Mouse (Mus musculus): ENCODE measurements at regions not wholly inside any gene's neighbourhood (a gene's known extent, or its start where the extent isn't known, plus 50 kb on each side); places are given as distances from the start of the nearest gene placed in this dataset.

DNA sequence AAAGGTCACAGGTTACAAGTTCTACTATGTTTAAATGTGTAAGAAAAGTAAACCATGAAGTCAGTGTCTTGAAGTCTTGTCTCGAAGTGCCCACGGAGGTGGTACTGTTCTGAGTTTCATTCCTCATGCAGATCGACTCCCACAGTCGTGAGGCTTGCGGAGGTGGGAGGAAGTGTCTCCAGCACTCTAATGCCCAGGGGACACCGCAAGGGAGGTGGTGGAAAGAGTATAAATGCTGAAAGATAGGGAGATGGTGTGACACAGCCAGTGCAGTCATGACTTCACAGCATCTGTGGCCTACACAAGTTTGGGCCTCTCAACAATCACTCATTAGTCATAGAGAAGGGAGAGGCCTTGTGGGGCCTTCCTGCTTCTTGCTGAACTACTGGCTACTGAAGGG lies 112.8 kb upstream of the Adra1d start:
- in situ Hi-C loops (cut with MboI, MseI) = loop anchor here (25.0 kb wide), 1 partner anchor 1438 kb away; no protein-coding TSS in a partner anchor

DNA sequence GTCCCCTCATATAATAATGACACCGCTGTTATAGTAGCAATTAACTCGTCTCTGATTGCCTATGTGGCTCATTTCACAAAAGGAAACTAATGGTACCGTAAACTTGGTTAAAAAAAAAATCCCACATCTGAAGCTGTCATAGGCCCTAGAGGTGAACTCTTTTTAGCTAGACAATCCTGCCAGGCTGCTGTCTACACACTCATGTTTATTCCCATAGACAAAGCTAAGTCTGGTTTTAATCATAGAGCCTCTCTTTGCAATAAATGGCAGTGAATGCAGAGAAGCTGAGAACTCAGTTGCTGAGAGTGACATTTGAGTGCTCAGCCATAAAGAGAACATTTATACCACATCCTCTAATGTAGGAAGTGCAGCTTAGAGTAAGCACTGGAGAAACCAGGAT lies 111.3 kb upstream of the Adra1d start:
- in situ Hi-C loops (cut with MboI, MseI) = loop anchor here (25.0 kb wide), 1 partner anchor 1436 kb away; no protein-coding TSS in a partner anchor

DNA sequence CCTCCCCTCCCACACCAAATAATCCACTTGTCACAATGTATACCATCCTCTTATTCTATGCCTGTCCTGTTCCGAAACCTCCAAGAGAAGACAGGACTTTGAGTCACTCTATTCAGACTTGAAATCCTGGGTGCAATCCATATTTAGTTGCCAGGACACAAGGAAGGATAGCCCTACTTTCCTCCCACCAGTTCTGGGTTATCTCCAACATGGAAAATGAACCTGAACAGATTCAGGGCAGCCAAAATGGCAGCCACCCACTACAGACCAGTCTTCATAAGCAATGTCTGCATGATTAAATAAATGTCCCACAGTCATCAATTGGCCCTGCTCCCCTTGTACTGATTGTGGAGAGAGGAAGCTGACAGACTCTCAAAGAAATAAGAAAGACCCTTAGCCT lies 110.6 kb upstream of the Adra1d start:
- in situ Hi-C loops (cut with MboI, MseI) = loop anchor here (25.0 kb wide), 1 partner anchor 1435 kb away; no protein-coding TSS in a partner anchor

DNA sequence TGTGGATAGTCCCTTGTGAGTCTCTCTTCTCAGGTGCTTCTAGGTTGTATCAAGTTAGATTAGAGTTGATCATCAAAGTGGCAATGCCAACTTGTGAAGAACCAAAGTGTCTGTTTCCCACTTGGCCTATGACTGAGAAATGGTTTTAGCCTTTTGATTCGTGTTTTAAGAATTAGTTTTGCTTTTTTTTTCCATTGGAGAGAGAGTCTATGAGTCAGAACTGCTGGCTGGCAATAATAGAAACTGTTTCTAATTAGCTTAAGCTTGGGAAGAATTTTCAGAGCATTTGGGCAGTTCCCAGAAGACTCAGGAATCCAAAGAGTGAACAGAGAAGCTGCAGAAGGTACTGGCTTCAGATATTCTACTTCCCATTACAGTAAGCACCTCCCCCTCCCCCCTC lies 110.1 kb upstream of the Adra1d start:
- in situ Hi-C loops (cut with MboI, MseI) = loop anchor here (25.0 kb wide), 1 partner anchor 1435 kb away; no protein-coding TSS in a partner anchor

DNA sequence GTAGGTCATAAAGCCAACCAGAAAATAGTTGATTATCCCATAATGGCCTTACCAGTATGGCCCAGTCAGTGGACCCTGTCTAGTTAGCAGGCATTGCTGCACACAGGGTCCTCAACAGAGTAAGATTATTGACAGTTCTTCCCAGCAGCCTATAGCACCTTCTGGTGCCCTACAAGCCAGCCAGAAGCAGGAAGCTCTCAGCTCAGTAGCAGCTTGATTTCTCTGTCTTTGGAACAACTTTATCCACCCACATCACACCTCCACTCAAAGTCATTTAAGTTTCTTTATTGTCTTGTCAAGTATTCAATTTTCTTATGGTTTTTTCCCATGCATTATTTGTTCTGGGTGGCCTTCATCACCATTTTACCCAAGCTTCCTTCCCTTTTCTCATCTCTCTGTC lies 108.8 kb upstream of the Adra1d start:
- in situ Hi-C loops (cut with MboI, MseI) = loop anchor here (25.0 kb wide), 1 partner anchor 1434 kb away; no protein-coding TSS in a partner anchor

DNA sequence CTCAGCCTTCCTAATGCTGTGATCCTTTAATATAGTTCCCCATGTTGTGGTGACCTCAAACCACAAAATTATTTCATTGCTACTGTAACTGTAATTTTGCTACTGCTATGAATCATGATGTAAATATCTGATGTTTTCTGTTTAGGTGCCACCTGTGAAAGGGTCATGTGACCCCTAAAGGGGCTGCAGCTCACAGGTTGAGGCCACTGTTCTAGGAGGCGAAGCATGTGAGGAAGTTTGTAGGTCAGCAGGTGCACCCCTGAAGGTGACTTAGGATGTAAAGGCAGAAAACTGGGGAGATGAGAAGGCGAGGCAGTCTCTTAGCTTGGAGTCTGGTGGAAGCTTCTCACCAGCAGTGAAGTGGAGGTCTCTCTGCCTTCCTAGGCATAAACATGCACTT lies 105.8 kb upstream of the Adra1d start:
- in situ Hi-C loops (cut with MboI, MseI) = loop anchor here (25.0 kb wide), 1 partner anchor 1431 kb away; no protein-coding TSS in a partner anchor

DNA sequence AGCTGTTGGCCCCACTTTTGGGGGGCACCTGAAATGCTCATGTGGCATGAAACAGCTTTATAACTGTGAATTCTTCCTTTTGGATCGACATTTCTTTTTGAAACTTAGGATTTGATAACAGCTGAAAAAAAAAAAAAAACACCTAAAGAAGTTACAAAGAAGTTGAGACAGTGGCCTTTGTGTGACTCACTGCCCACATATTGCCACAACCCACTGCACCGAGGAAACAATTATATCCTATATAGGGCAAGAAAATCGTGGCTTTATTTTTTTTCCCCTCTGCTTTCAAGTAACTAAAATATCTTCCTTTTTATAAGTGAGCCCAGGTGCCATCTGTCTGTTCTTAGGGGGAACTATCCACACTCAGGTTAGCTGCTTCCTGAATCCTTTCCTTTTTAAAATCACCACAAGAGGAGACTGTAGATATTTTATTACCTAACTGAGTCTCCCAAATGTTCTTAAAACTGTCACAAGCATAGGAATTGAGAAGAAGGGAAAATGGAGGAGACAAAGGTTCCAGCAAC lies 104.8 kb upstream of the Adra1d start:
- in situ Hi-C loops (cut with MboI, MseI) = loop anchor here (25.0 kb wide), 1 partner anchor 1430 kb away; no protein-coding TSS in a partner anchor

DNA sequence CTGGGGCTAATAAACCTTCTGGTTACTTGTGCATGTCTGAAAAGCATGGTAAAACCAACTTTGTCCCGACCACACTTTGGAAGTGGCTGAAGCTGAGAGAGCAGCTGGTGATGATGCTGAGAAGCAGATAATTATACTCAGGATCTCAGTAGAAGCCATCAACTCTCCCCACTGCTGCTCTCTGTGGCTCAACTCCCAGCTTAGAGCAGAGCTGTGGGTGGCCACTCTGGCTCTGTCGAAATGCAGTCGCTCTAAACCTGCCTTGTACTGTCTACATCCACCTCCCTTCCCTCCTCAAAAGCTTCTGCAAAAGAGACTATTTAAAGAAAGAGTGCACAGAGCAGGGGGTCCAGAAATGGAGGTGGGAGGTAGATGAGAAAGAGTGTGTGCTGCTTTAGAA lies 102.5 kb upstream of the Adra1d start:
- in situ Hi-C loops (cut with MboI, MseI) = loop anchor here (25.0 kb wide), 1 partner anchor 1427 kb away; no protein-coding TSS in a partner anchor

DNA sequence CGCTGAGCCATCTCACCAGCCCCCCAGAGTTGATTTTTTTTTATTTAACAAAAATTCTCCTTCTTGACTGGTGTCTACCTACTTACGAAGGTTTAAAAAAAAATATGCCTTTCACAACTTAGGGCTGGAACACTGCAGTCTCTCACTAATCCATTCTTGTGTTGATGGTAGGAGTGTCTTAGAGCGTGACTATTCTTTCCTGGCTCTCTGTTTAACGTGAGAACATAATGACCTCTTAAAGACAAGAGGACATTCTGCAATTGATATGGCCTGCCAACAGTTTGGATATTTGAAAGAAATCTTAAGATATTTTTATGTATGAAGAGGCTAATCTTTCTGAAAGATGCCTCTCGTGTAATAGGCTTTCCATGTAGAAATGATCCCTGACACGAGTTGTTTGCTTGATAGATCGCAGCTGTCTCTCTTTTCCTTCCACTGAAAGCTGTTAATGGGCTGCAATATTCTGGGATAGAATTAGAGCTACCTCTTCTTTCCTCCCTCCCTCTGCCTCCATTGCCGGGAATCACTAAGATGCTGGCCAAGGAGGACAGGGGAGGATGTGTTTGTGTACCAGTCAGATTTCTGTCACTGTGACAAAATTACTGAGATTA lies 101.2 kb upstream of the Adra1d start:
- in situ Hi-C loops (cut with MboI, MseI) = loop anchor here (25.0 kb wide), 1 partner anchor 1426 kb away; no protein-coding TSS in a partner anchor

DNA sequence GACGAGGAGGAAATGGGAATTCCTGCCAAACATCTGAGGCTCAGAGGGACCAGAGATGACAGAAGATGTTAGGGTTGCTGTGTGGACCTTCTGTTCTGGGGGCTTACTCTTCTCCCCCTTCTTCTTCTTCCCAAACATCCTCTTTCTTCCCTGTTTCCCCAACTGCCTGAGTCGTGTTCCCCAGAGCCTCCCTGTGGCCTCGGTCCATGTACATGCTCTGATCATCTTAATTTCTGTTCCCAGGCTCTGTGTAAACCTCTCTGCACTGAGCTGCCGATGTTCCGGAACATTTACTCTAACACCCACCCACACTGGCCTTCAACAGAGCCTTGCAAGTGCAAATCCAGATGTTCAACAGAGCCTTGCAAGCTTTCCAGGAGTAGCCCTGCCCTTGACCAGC lies 90.1 kb upstream of the Adra1d start:
- in situ Hi-C loops (cut with MboI, MseI) = loop anchor here (25.0 kb wide), 1 partner anchor 1415 kb away; no protein-coding TSS in a partner anchor

DNA sequence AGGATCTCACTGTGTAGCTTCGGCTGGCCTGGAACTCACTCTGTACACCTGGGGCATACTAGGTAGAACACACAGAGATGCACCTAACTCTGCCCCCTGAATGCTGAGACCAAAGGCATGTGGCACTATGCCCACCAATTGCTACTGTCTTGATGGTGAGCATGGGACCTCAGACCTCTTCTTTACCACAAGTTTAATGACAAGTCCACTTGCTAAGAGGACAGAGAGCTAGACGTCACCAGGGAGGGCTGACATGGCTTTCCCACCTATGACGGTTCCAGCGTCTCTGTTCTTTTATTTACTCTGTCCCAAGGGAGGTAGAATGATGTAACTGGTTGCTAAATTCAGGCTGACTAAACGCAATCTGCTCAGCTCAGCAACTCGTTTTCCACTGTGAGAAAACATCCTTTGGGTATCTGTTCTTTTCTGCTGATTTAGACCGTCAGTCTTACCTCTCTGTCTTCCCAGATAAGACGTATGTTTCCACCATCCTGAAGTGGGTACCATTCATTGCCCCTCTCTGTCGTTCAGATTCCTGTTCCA lies 88.6 kb upstream of the Adra1d start:
- in situ Hi-C loops (cut with MboI, MseI) = loop anchor here (25.0 kb wide), 1 partner anchor 1413 kb away; no protein-coding TSS in a partner anchor

DNA sequence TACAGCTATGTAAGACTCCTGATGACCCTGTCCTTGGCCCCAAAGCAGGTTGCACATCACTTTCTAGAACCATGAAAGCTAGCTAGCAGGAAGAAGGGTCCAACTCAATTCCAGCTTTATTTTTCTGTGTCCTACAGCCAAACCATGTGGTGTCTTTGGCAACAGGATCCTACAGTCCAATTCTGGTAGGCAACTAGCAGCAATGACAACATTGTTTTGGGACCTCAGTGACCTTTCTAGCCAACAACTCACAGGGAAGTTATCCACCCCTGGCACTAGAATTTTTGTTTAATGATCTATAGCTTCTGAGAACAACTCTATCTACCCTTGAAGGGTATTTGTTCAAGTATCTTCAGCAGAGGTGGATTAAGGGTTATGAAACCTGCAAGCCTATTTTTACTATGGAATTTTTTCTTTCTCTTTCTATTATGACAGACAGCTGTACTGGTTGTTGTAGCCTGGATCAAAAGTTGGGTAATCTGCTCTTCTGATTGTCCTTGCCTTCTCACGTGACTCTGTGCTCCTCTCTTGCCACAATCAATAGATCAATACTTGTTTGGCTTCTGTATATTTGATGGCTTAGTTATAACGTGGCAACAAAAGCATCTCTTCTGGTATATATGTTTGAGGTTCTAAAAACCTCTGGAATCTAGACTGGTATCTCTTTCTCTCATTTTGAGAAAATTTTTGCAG lies 82.2 kb upstream of the Adra1d start:
- in situ Hi-C loops (cut with MboI, MseI) = no loop called here

DNA sequence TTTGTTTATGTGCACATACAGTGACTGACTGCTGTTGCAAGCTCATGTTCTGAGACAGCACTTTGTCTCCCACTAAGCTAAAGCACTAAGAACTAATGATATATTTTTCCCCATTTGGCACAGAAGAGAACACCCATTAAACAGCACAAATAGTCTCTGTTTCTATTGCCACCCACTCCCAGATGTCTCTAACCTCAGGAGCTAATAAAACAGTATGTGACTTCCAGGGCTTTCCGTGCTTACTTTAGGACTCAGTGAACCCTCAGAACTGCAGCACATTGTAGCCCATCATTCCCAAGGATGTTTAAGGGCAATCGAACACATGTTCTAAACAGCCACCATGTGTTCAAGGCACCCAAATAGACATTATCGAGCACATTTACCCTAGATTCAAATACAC lies 80.4 kb upstream of the Adra1d start:
- in situ Hi-C loops (cut with MboI, MseI) = no loop called here

DNA sequence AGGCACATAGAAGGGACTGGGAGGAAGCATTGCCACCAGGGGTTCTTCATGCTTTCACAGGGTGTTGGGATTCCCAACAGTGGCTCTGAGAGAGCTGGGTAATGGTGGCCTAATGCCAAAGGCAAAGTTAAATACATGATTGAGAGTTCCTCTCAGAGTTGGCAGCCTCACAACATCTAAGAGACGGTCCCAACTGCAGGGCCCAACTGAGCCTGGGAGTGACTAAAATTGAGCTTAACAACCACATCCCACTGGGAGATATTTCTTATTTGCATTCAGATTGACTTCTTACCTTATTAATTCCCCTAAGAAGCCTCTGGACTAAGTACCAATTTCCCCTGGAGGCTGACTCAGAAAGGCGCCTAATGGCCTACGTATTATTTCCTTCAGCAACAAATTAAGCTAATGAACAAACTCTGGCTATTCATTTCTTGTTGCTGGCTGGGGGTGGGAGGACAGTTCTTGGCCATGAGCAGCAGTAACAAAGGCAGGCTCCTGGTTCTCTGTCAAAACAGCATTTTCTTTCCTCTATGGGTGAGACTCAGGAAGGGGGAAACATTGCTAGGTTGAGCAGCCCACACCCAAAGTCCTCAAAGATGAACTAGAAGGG lies 77.0 kb upstream of the Adra1d start:
- in situ Hi-C loops (cut with MboI, MseI) = no loop called here

DNA sequence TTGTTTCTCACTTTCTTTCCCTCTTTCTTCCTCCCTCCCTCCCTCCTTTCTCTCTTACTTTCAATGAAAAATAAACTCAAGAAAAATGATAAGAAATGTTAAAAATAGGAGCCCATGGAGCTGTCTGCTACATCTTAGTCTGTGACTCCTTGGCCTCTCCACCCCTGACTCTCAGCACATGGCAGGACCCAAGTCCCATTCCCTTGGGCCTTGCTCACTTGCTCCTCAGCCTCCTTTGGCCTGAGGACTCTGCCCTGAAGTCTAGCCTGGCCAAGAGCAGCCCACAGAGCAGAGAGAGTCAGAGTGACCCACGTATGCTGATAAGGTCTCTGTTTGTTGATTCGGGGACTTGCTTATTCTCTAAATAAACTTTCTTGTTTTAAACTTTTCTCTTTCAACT lies 73.7 kb upstream of the Adra1d start:
- in situ Hi-C loops (cut with MboI, MseI) = no loop called here

DNA sequence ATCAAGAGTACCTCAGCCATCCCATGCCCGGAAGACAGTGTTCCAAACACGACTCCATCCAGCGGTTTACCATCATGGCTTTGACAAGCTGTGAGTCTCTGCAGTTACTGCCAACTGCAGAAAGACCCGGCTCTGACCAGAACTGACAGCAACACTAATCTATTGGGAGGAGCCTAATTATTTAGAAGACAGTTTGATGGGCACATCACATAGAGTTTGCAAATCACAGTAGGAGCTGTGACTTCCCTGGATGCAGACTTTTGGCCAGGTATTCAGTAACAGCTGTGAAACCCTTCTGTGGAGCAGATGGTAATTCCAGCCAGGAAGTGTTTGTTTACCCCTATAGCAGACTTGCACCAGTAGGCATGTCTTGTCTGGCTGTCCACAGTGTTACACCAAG lies 55.8 kb upstream of the Adra1d start:
- in situ Hi-C loops (cut with MboI, MseI) = no loop called here

DNA sequence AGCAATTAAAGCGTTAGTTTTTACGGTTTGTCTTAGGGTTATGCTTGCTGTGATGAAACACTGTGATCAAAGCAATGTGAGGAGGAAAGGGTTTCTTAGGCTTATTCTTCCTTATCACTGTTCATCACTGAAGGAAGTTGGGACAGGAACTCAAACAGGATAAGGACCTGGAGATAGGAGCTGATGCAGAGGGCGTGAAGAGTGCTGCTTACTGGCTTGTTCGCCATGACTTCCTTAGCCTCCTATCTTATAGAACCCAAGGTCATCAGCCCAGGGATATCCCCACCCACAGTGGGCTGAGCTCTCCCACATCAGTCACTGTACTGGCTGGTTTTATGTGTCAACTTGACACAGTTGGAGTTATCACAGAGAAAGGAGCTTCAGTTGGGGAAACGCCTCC lies 50.4 kb upstream of the Adra1d start:
- in situ Hi-C loops (cut with MboI, MseI) = loop anchor here (5.0 kb wide), 1 partner anchor 80 kb away; no protein-coding TSS in a partner anchor

All from regulatory T cell (primary cell).